Mouse (Mus musculus) C2C12 (cell line): ENCODE results near the gene Rabggta.

Experiments used
- CTCF ChIP-seq: IDR thresholded peaks from one replicate; pipeline ENCODE4 v1.5.1; 2011; ENCODE audit not compliant: control insufficient read depth, insufficient read depth, insufficient read length
- MAX ChIP-seq: IDR thresholded peaks from one replicate; pipeline ENCODE4 v1.6.1; 2011; ENCODE audit warnings: mild to moderate bottlenecking, control low read depth
- USF1 ChIP-seq: IDR thresholded peaks from one replicate; pipeline ENCODE4 v1.6.1; 2011; ENCODE audit warnings: low read depth, mild to moderate bottlenecking, control low read depth, moderate library complexity

- TF ChIP-seq MAX (no peak), CTCF (no peak), USF1 (no peak)
Observed at GRCm38 (mm10) chr14:55707397-55707796, 14.7 kb downstream of the Rabggta start.
